Mouse (Mus musculus) cerebellum, adult 2 months (tissue): Measurements from ENCODE around the gene Prex1.

Experiments
- CTCF ChIP-seq: fragments of 200-500 bp; IDR thresholded peaks from 2 replicates; pipeline ENCODE4 v1.5.1; 2011; ENCODE audit warnings: low read depth, mild to moderate bottlenecking, control low read depth, low read length, moderate library complexity, borderline replicate concordance; ENCODE audit not compliant: insufficient read depth
- POLR2A ChIP-seq: fragments of 200-500 bp; IDR thresholded peaks from 2 replicates; pipeline ENCODE4 v1.6.1; 2011; ENCODE audit warnings: low read length, control low read depth, borderline replicate concordance; ENCODE audit not compliant: insufficient read depth

- TF ChIP-seq CTCF (no peak), POLR2A (no peak)
Observed at GRCm38 (mm10) chr2:166711681-166712132, 1.9 kb downstream of the Prex1 start.
